Mouse (Mus musculus) bone marrow macrophage, adult 2 months (primary cell): ENCODE measurements around the gene 0610030E20Rik.

Experiments
- CTCF ChIP-seq: IDR thresholded peaks from 2 replicates; pipeline ENCODE4 v1.5.1; 2012; ENCODE audit warnings: low read depth, mild to moderate bottlenecking, low read length, moderate library complexity
- POLR2A ChIP-seq: IDR thresholded peaks from 2 replicates; pipeline ENCODE4 v1.6.1; 2012; ENCODE audit warnings: mild to moderate bottlenecking, low read depth, low read length, borderline replicate concordance

DNA sequence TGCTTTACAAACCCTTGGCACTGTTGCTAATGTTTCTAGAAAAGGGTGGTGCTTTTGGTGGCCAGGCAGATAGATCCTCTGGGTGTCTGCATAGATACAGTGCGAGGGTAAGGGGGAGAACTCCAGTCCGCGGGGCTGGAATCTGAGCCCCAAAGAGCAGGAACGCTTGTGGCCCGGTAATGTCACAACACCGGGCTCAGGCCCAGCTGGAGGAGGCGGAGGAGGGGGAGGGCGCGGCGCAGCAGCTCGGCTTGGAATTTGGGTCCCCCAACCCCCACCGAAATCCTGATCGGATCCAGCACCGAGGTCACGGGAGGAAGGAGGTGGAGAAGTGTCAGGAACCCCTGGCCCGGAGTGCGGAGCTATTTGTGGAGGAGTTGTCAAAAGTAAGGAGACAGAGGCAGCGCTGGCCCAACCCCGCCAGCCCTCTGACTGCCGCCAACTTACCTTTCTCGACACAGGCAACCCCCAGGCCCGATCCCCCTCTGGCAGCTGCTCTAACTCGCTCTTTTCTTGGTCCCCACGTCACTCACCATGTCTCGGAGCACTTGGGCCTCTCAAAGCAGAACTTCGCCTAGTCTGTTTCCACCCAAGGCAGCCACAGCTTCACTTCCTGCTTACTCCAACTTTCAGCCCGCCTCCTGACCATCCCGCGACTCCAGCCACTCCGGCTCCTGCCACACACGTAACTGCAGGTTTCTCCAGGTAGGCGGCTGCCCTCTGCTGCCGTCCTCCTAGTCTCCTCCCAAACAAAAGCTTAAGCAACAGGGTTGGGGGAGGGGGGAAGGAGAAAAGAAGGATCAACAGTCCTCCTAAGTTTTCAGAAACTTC, 43.0 kb downstream of the 0610030E20Rik start, which contains the start of gene Vamp8:
- no peak for TF ChIP-seq CTCF
- TF ChIP-seq POLR2A, result no peak
